Mouse (Mus musculus) cerebral cortex, adult 2 months (tissue): Measurements from ENCODE around the gene Defa31.

Source experiments
- WGBS: fragments of 180-500 bp; shearing (Covaris S2); methylation state at CpG from one replicate; pipeline ENCODE4 v1.1.7; 2018; 5-methylcytosine and 5-hydroxymethylcytosine counted together

The Defa31 gene

GRCm38 (mm10) chr8:21191314-21191713, at the start of gene Defa31:
Defa31 (plus strand) TSS chr8:21191614.
- no CpG with 5 or more reads among the region's 1 CpGs for WGBS

DNA sequence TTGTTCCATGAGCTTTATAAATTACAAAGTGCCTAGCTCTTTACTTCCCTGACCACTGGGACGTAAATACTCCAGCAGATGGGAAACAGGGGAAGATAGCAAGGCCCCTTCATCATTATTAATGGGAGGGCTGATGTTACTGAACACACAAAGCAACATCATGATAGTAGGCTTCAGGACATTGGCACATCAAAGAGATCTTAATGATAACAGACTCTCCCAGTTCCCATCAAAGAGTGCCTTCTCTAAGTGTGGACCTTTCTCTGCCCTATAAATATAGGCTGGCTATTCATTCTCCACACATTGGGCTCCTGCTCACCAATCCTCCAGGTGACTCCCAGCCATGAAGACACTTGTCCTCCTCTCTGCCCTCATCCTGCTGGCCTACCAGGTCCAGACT, 29.4 kb upstream of the Defa31 start, which contains the start of gene Defa22:
Gene Defa22, plus strand, starts transcription at position 301 of the 400 bp plus-strand sequence.
- WGBS = no CpG with 5 or more reads among the region's 1 CpGs

- WGBS = no CpG with 5 or more reads among the region's 1 CpGs
These were observed 9.8 kb downstream of the Defa31 start, which contains the start of gene Gm15293 for GRCm38 (mm10) chr8:21201261-21201660. Gm15293 (plus strand) TSS chr8:21201561.
